Mouse (Mus musculus) testis, postnatal 14 days (tissue): Measurements from ENCODE around the gene Tmem108.

Experiments
- DNase-seq: peaks from one replicate; pipeline ENCODE4 v3.0.0; 2021; ENCODE audit warnings: low spot score

The Tmem108 gene

GRCm38 (mm10) chr9:103590801-103591200 lies 170.8 kb downstream of the Tmem108 start:
- no peak for DNase-seq

- no peak for DNase-seq
These were observed 176.8 kb downstream of the Tmem108 start for GRCm38 (mm10) chr9:103584865-103585264.

- no peak for DNase-seq
These were observed 179.2 kb downstream of the Tmem108 start for GRCm38 (mm10) chr9:103582249-103582961.

GRCm38 (mm10) chr9:103580621-103581020 lies 181.0 kb downstream of the Tmem108 start:
- no peak for DNase-seq

- DNase-seq, result no peak
These were observed 181.5 kb downstream of the Tmem108 start for GRCm38 (mm10) chr9:103580186-103580585.

GRCm38 (mm10) chr9:103579411-103580026 lies 182.1 kb downstream of the Tmem108 start:
- DNase-seq, result no peak

- no peak for DNase-seq
These were observed 183.9 kb downstream of the Tmem108 start for GRCm38 (mm10) chr9:103577731-103578130.

- DNase-seq, result no peak
These were observed 184.5 kb downstream of the Tmem108 start for GRCm38 (mm10) chr9:103577181-103577580.

- no peak for DNase-seq
These were observed 185.7 kb downstream of the Tmem108 start for GRCm38 (mm10) chr9:103575901-103576300.

- DNase-seq, result no peak
These were observed 187.5 kb downstream of the Tmem108 start for GRCm38 (mm10) chr9:103573994-103574750.

GRCm38 (mm10) chr9:103570158-103570741 lies 191.4 kb downstream of the Tmem108 start:
- no peak for DNase-seq

- DNase-seq, result no peak
These were observed 192.7 kb downstream of the Tmem108 start for GRCm38 (mm10) chr9:103568983-103569382.

- DNase-seq, result no peak
These were observed 196.5 kb downstream of the Tmem108 start for GRCm38 (mm10) chr9:103565186-103565585.

- no peak for DNase-seq
These were observed 197.6 kb downstream of the Tmem108 start for GRCm38 (mm10) chr9:103563864-103564610.

GRCm38 (mm10) chr9:103562063-103562462 lies 199.6 kb downstream of the Tmem108 start:
- no peak for DNase-seq

GRCm38 (mm10) chr9:103558741-103559140 lies 202.9 kb downstream of the Tmem108 start:
- DNase-seq, result no peak

- DNase-seq, result no peak
These were observed 203.4 kb downstream of the Tmem108 start for GRCm38 (mm10) chr9:103558240-103558639.

- DNase-seq, result peak; percentile 51
These were observed 204.6 kb downstream of the Tmem108 start for GRCm38 (mm10) chr9:103557085-103557484.

GRCm38 (mm10) chr9:103555334-103555733 lies 206.3 kb downstream of the Tmem108 start:
- DNase-seq, result no peak

GRCm38 (mm10) chr9:103550661-103551248 lies 210.9 kb downstream of the Tmem108 start:
- DNase-seq, result no peak

- no peak for DNase-seq
These were observed 212.5 kb downstream of the Tmem108 start for GRCm38 (mm10) chr9:103549178-103549577.
